Mouse (Mus musculus): ENCODE data around the gene Scnn1a. TPM values are rescaled to one million over a fixed set of nuclear protein-coding genes. Genes with fewer than 3 reads are reported as not detected.

The Scnn1a gene
- polyA plus RNA-seq, 1 experiment from 2014 or later = 2.6 TPM

GRCm38 (mm10) chr6:125338791-125339660, 18.6 kb downstream of the Scnn1a start:
- H3K9me3 ChIP-seq (ENCODE audit: control insufficient read depth, low read depth, low read length) = no peaks in the 10 kb centered on the region
- H3K27ac ChIP-seq (ENCODE audit: low read length) = peak overlapping the region; percentile 10; the same call in 1 of the 2 replicates
- H3K36me3 ChIP-seq (ENCODE audit: control insufficient read depth, insufficient read depth, low read length) = no peaks in the 10 kb centered on the region
- no peaks in the 10 kb centered on the region for H3K27me3 ChIP-seq (ENCODE audit: control insufficient read depth, insufficient read depth, low read length)
- no peak overlapping the region for H3K9ac ChIP-seq (replicated peaks; ENCODE audit: low read depth, low read length)
- H3K4me1 ChIP-seq (ENCODE audit: control insufficient read depth, insufficient read depth, low read length) = no peaks in the 10 kb centered on the region; the same call in 1 of the 2 replicates
- 61% methylated on average over 9 of the region's 9 CpGs for WGBS
- H3K4me3 ChIP-seq (ENCODE audit: low read depth, low read length) = no peak overlapping the region
- ATAC-seq (ENCODE audit: insufficient number of reproducible peaks, insufficient read depth, low FRiP score, low read depth) = no peak
- no peak overlapping the region for H3K4me2 ChIP-seq (replicated peaks; ENCODE audit: low read depth, low read length)

- H3K4me1 ChIP-seq (ENCODE audit: control insufficient read depth, insufficient read depth, low read length) = peaks cover 3% of the 10 kb centered on the region; the same call in 1 of the 2 replicates
- H3K27me3 ChIP-seq (ENCODE audit: control insufficient read depth, insufficient read depth, low read length) = no peaks in the 10 kb centered on the region
- no peak overlapping the region for H3K9ac ChIP-seq (replicated peaks; ENCODE audit: low read depth, low read length)
- H3K27ac ChIP-seq (ENCODE audit: low read length) = peak overlapping the region; percentile 61; the same call in 1 of the 2 replicates
- H3K9me3 ChIP-seq (ENCODE audit: control insufficient read depth, low read depth, low read length) = no peaks in the 10 kb centered on the region
- no peak overlapping the region for H3K4me3 ChIP-seq (ENCODE audit: low read depth, low read length)
- ATAC-seq (ENCODE audit: insufficient number of reproducible peaks, insufficient read depth, low FRiP score, low read depth) = no peak; the same call in 1 of the 2 replicates
- no peaks in the 10 kb centered on the region for H3K36me3 ChIP-seq (ENCODE audit: control insufficient read depth, insufficient read depth, low read length)
- 72% methylated on average over 5 of the region's 5 CpGs for WGBS
- H3K4me2 ChIP-seq (replicated peaks; ENCODE audit: low read depth, low read length) = no peak overlapping the region
Observed at GRCm38 (mm10) chr6:125340244-125340643, 19.8 kb downstream of the Scnn1a start.

GRCm38 (mm10) chr6:125342198-125342597, 21.7 kb downstream of the Scnn1a start:
- ATAC-seq (ENCODE audit: insufficient number of reproducible peaks, insufficient read depth, low FRiP score, low read depth) = no peak
- no peak overlapping the region for H3K4me3 ChIP-seq (ENCODE audit: low read depth, low read length)
- no peaks in the 10 kb centered on the region for H3K36me3 ChIP-seq (ENCODE audit: control insufficient read depth, insufficient read depth, low read length)
- H3K9me3 ChIP-seq (ENCODE audit: control insufficient read depth, low read depth, low read length) = no peaks in the 10 kb centered on the region
- no peaks in the 10 kb centered on the region for H3K27me3 ChIP-seq (ENCODE audit: control insufficient read depth, insufficient read depth, low read length)
- H3K4me1 ChIP-seq (ENCODE audit: control insufficient read depth, insufficient read depth, low read length) = peaks cover 3% of the 10 kb centered on the region; the same call in 1 of the 2 replicates
- no peak overlapping the region for H3K9ac ChIP-seq (replicated peaks; ENCODE audit: low read depth, low read length)
- WGBS = 75% methylated on average over 3 of the region's 3 CpGs
- no peak overlapping the region for H3K27ac ChIP-seq (ENCODE audit: low read length)
- H3K4me2 ChIP-seq (replicated peaks; ENCODE audit: low read depth, low read length) = no peak overlapping the region

- Histone ChIP-seq H3K4me3 (ENCODE audit: low read depth, low read length) (no peak overlapping the region), H3K4me1 (ENCODE audit: control insufficient read depth, insufficient read depth, low read length) (peaks cover 3% of the 10 kb centered on the region; the same call in 1 of the 2 replicates), H3K36me3 (ENCODE audit: control insufficient read depth, insufficient read depth, low read length) (no peaks in the 10 kb centered on the region), H3K4me2 (replicated peaks; ENCODE audit: low read depth, low read length) (no peak overlapping the region), H3K9me3 (ENCODE audit: control insufficient read depth, low read depth, low read length) (no peaks in the 10 kb centered on the region), H3K9ac (replicated peaks; ENCODE audit: low read depth, low read length) (no peak overlapping the region), H3K27ac (ENCODE audit: low read length) (peak overlapping the region; percentile 17; the same call in 1 of the 2 replicates), H3K27me3 (ENCODE audit: control insufficient read depth, insufficient read depth, low read length) (no peaks in the 10 kb centered on the region)
- ATAC-seq (ENCODE audit: insufficient number of reproducible peaks, insufficient read depth, low FRiP score, low read depth) = 0 out of 2 replicates have a peak, but pooled peaks have one; percentile 14
- WGBS = 22% methylated on average over 8 of the region's 8 CpGs
Observed at GRCm38 (mm10) chr6:125344084-125344483, 23.6 kb downstream of the Scnn1a start.

GRCm38 (mm10) chr6:125344866-125345265, 24.4 kb downstream of the Scnn1a start:
- no peaks in the 10 kb centered on the region for H3K36me3 ChIP-seq (ENCODE audit: control insufficient read depth, insufficient read depth, low read length)
- H3K4me1 ChIP-seq (ENCODE audit: control insufficient read depth, insufficient read depth, low read length) = peaks cover 3% of the 10 kb centered on the region; the same call in 1 of the 2 replicates
- no peaks in the 10 kb centered on the region for H3K27me3 ChIP-seq (ENCODE audit: control insufficient read depth, insufficient read depth, low read length)
- 57% methylated on average over 4 of the region's 4 CpGs for WGBS
- ATAC-seq (ENCODE audit: insufficient number of reproducible peaks, insufficient read depth, low FRiP score, low read depth) = no peak
- no peak overlapping the region for H3K4me3 ChIP-seq (ENCODE audit: low read depth, low read length)
- no peak overlapping the region for H3K9ac ChIP-seq (replicated peaks; ENCODE audit: low read depth, low read length)
- H3K9me3 ChIP-seq (ENCODE audit: control insufficient read depth, low read depth, low read length) = no peaks in the 10 kb centered on the region
- no peak overlapping the region for H3K27ac ChIP-seq (ENCODE audit: low read length)
- H3K4me2 ChIP-seq (replicated peaks; ENCODE audit: low read depth, low read length) = no peak overlapping the region

GRCm38 (mm10) chr6:125345625-125346024, 25.2 kb downstream of the Scnn1a start:
- no peak for ATAC-seq (ENCODE audit: insufficient number of reproducible peaks, insufficient read depth, low FRiP score, low read depth)
- no peaks in the 10 kb centered on the region for H3K36me3 ChIP-seq (ENCODE audit: control insufficient read depth, insufficient read depth, low read length)
- H3K27me3 ChIP-seq (ENCODE audit: control insufficient read depth, insufficient read depth, low read length) = no peaks in the 10 kb centered on the region
- no peak overlapping the region for H3K4me3 ChIP-seq (ENCODE audit: low read depth, low read length)
- peaks cover 3% of the 10 kb centered on the region; the same call in 1 of the 2 replicates for H3K4me1 ChIP-seq (ENCODE audit: control insufficient read depth, insufficient read depth, low read length)
- H3K27ac ChIP-seq (ENCODE audit: low read length) = no peak overlapping the region
- H3K9ac ChIP-seq (replicated peaks; ENCODE audit: low read depth, low read length) = no peak overlapping the region
- WGBS = 68% methylated on average over 1 of the region's 1 CpGs
- no peak overlapping the region for H3K4me2 ChIP-seq (replicated peaks; ENCODE audit: low read depth, low read length)
- H3K9me3 ChIP-seq (ENCODE audit: control insufficient read depth, low read depth, low read length) = no peaks in the 10 kb centered on the region

GRCm38 (mm10) chr6:125346029-125346428, 25.6 kb downstream of the Scnn1a start:
- Histone ChIP-seq H3K36me3 (ENCODE audit: control insufficient read depth, insufficient read depth, low read length) (no peaks in the 10 kb centered on the region), H3K27ac (ENCODE audit: low read length) (no peak overlapping the region), H3K9ac (replicated peaks; ENCODE audit: low read depth, low read length) (no peak overlapping the region), H3K4me3 (ENCODE audit: low read depth, low read length) (no peak overlapping the region), H3K9me3 (ENCODE audit: control insufficient read depth, low read depth, low read length) (no peaks in the 10 kb centered on the region), H3K27me3 (ENCODE audit: control insufficient read depth, insufficient read depth, low read length) (no peaks in the 10 kb centered on the region), H3K4me2 (replicated peaks; ENCODE audit: low read depth, low read length) (no peak overlapping the region), H3K4me1 (ENCODE audit: control insufficient read depth, insufficient read depth, low read length) (peaks cover 7% of the 10 kb centered on the region)
- WGBS = 66% methylated on average over 2 of the region's 2 CpGs
- ATAC-seq (ENCODE audit: insufficient number of reproducible peaks, insufficient read depth, low FRiP score, low read depth) = no peak

GRCm38 (mm10) chr6:125348721-125349574, 28.5 kb downstream of the Scnn1a start, which contains the start of gene Tnfrsf1a:
Tnfrsf1a (plus strand) TSS chr6:125349362.
- peak; percentile 19; the same call in 1 of the 2 replicates for ATAC-seq (ENCODE audit: insufficient number of reproducible peaks, insufficient read depth, low FRiP score, low read depth)
- Histone ChIP-seq H3K27me3 (ENCODE audit: control insufficient read depth, insufficient read depth, low read length) (no peaks in the 10 kb centered on the region), H3K4me1 (ENCODE audit: control insufficient read depth, insufficient read depth, low read length) (peaks cover 29% of the 10 kb centered on the region), H3K4me2 (replicated peaks; ENCODE audit: low read depth, low read length) (peak within 1 kb of the TSS; percentile 62), H3K36me3 (ENCODE audit: control insufficient read depth, insufficient read depth, low read length) (no peaks in the 10 kb centered on the region), H3K27ac (ENCODE audit: low read length) (peak within 1 kb of the TSS; percentile 91), H3K4me3 (ENCODE audit: low read depth, low read length) (peak within 1 kb of the TSS; percentile 82), H3K9me3 (ENCODE audit: control insufficient read depth, low read depth, low read length) (no peaks in the 10 kb centered on the region), H3K9ac (replicated peaks; ENCODE audit: low read depth, low read length) (peak within 1 kb of the TSS; percentile 86)
- WGBS = 9% methylated on average over 22 of the region's 22 CpGs

Data from stomach, embryonic 14.5 days (tissue).